Mouse (Mus musculus) CD8-positive naive resting alpha-beta T cell, adult 2 months (primary cell): ENCODE measurements around the gene Adamts9.

Source experiments
- DNase-seq, 2 experiments: peaks; one replicate each; pipeline ENCODE4 v3.0.0; 2022; ENCODE audit warnings: low read depth in 2 of 2, low spot score in 2 of 2

Adamts9 gene

GRCm38 (mm10) chr6:92728514-92728913 lies 214.8 kb downstream of the Adamts9 start:
- no peak for DNase-seq

GRCm38 (mm10) chr6:92728084-92728483 lies 215.2 kb downstream of the Adamts9 start:
- no peak for DNase-seq

GRCm38 (mm10) chr6:92727351-92727986 lies 215.8 kb downstream of the Adamts9 start:
- DNase-seq = no peak

- DNase-seq = no peak
Measured at GRCm38 (mm10) chr6:92726121-92726520, 217.2 kb downstream of the Adamts9 start.

GRCm38 (mm10) chr6:92724394-92724793 lies 218.9 kb downstream of the Adamts9 start:
- DNase-seq = no peak
